Mouse (Mus musculus) heart, adult 10 weeks (tissue): ENCODE data around the gene Rps25. TPM values are rescaled to one million over a fixed set of nuclear protein-coding genes. Genes with fewer than 3 reads are reported as not detected.

Experiments
- polyA plus RNA-seq: library from polyadenylated mRNA; stranded (reverse); fragments of 350-450 nt; fragmentation: Illumina TruSeq; extraction: RNeasy Lipid Tissue Mini Kit (QIAGEN cat#74804); gene quantifications from one replicate; pipeline ENCODE4 v1.2.3, GENCODE M21; 2014; ENCODE audit warnings: low read depth, low replicate concordance

The Rps25 gene
- polyA plus RNA-seq = 932 TPM

GRCm38 (mm10) chr9:44406906-44407751, at the start of gene Rps25, which contains the start of gene Trappc4:
TSS of gene Rps25 (plus strand) at chr9:44407139.
TSS of gene Trappc4 (minus strand) at chr9:44407600.

GRCm38 (mm10) chr9:44361190-44361917, 45.6 kb upstream of the Rps25 start, which contains the start of gene Vps11:
TSS of gene Vps11 (minus strand) at chr9:44361670.

GRCm38 (mm10) chr9:44379054-44379834, 27.7 kb upstream of the Rps25 start, which contains the start of gene Hyou1:
TSS of gene Hyou1 (plus strand) at chr9:44379490.

GRCm38 (mm10) chr9:44396684-44397411, 10.1 kb upstream of the Rps25 start, which contains the start of gene Slc37a4:
TSS of gene Slc37a4 (plus strand) at chr9:44396852.

GRCm38 (mm10) chr9:44418519-44419385, 11.8 kb downstream of the Rps25 start, which contains the start of gene Ccdc84:
TSS of gene Ccdc84 (minus strand) at chr9:44418569.

GRCm38 (mm10) chr9:44440961-44441360, 34.0 kb downstream of the Rps25 start, which contains the start of gene Foxr1:
TSS of gene Foxr1 (minus strand) at chr9:44441136.

GRCm38 (mm10) chr9:44454891-44455220, 47.9 kb downstream of the Rps25 start, which contains the start of gene Upk2:
TSS of gene Upk2 (minus strand) at chr9:44454976.

Other genes starting within 250 kb of the Rps25 start
- 9.4 TPM for gene Cbl, start 173.1 kb upstream of the Rps25 start, polyA plus RNA-seq
- gene Ccdc153, start 166.5 kb upstream of the Rps25 start, polyA plus RNA-seq = not detected
- 2.5 TPM for gene Pdzd3, start 155.7 kb upstream of the Rps25 start, polyA plus RNA-seq
- gene Nlrx1, start 138.5 kb upstream of the Rps25 start, polyA plus RNA-seq = 13.5 TPM
- 0.47 TPM for gene Abcg4, start 118.5 kb upstream of the Rps25 start, polyA plus RNA-seq
- 7.7 TPM for gene Hinfp, start 101.5 kb upstream of the Rps25 start, polyA plus RNA-seq
- 16.3 TPM for gene C2cd2l, start 86.9 kb upstream of the Rps25 start, polyA plus RNA-seq
- 17.7 TPM for gene Dpagt1, start 81.1 kb upstream of the Rps25 start, polyA plus RNA-seq
- gene H2afx, start 72.4 kb upstream of the Rps25 start, polyA plus RNA-seq = 8.9 TPM
- gene Hmbs, start 62.9 kb upstream of the Rps25 start, polyA plus RNA-seq = 44.7 TPM
- 19.6 TPM for gene Vps11, start 45.5 kb upstream of the Rps25 start, polyA plus RNA-seq
- gene Hyou1, start 27.6 kb upstream of the Rps25 start, polyA plus RNA-seq = 24.8 TPM
- gene Slc37a4, start 10.3 kb upstream of the Rps25 start, polyA plus RNA-seq = 25.1 TPM
- gene Trappc4, start 461 bp downstream of the Rps25 start, polyA plus RNA-seq = 48.1 TPM
- gene Ccdc84, start 11.4 kb downstream of the Rps25 start, polyA plus RNA-seq = 13.8 TPM
- not detected for gene Foxr1, start 34.0 kb downstream of the Rps25 start, polyA plus RNA-seq
- not detected for gene Upk2, start 47.8 kb downstream of the Rps25 start, polyA plus RNA-seq
- gene Bcl9l, start 75.7 kb downstream of the Rps25 start, polyA plus RNA-seq = 22.5 TPM
- 0.39 TPM for gene Cxcr5, start 154.7 kb downstream of the Rps25 start, polyA plus RNA-seq
- 67.0 TPM for gene Ddx6, start 197.8 kb downstream of the Rps25 start, polyA plus RNA-seq